Mouse (Mus musculus): ENCODE measurements at regions not wholly inside any gene's neighbourhood (a gene's known extent, or its start where the extent isn't known, plus 50 kb on each side); places are given as distances from the start of the nearest gene placed in this dataset.
"Not testable (repeated sequence)": the region's sequence is repeated elsewhere in the genome, so short reads cannot be mapped to it uniquely, and the experiment has no call there.

- not testable (repeated sequence) for TF ChIP-seq CTCF (conservative IDR thresholded peaks at IDR 0.05; ENCODE audit: insufficient read depth, insufficient read length, low read depth, low read length); POLR2A (IDR thresholded peaks at IDR 0.05; ENCODE audit: low read depth, low read length)
Observed at GRCm38 (mm10) chr1:108135346-108135745, 545.5 kb downstream of the Serpinb8 start.
